Mouse (Mus musculus) gastrocnemius, postnatal 25 days (tissue): Measurements from ENCODE around the gene Rpf2. TPM values are rescaled to one million over a fixed set of nuclear protein-coding genes. Genes with fewer than 3 reads are reported as not detected.

Source experiments
- DNase-seq: peaks from one replicate; pipeline ENCODE4 v3.0.0; 2022
- long read RNA-seq, 2 experiments: library from polyadenylated mRNA; stranded (forward); transcript quantifications; one replicate each; pipeline ENCODE4 v2.0.0; 2021
- total RNA-seq, 2 experiments: library from RNA; stranded (reverse); gene quantifications; 1 replicate in 1 of 2; 2 replicates in 1 of 2; pipeline ENCODE4 v1.2.3; 2021

Rpf2 gene
- 10 to 100 TPM; 11.8 to 14.0 TPM for total RNA-seq
- long read RNA-seq, experiment 1, transcript Rpf2-206 (10 exons, 1,296 nt): major isoform, 23 of 37 reads
- long read RNA-seq, experiment 1, partial matches to known transcripts: 0 of 37 reads
- long read RNA-seq, experiment 1, other reads (novel, unspliced or antisense): 14 of 37 reads
- long read RNA-seq, experiment 2, transcript Rpf2-206 (10 exons, 1,296 nt): major isoform, 16 of 24 reads
- long read RNA-seq, experiment 2, partial matches to known transcripts: 2 of 24 reads
- long read RNA-seq, experiment 2, other reads (novel, unspliced or antisense): 6 of 24 reads

DNA sequence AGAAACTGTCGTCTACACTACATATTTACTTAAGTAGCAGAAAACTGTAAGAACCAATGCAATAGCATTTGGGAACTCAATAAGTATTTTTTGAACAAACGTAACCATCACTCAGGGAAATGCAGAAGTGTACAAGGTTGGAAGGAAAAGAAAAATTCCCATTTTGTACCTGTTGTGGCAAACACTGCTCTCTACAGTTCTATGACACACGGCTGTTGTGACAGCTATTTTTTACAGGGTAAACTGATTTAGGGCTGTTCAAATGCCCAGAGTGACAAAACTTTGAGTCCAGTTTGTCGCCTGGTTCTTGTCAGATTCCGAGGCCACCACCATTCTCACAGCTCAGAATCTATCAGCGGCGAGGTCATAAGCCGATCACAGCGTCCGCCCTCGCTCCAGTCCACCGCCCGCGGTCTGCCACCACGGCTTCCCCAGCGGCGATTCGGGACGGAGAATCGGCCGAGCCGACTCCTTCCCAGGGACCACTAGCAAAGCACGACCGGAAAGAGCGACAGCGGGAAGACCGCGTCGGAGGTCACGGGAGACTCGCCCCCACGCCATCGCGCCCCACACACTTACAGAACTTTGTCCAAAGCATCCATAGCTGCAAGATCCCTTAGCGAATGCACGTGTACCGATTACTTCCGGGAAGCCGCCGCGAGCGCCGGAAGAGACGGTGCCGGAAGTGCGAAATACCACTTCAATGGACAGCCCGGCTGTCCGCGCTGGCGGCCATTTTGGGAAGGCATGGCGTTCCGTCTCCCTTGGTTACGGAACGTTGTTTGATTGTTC is at the start of gene Rpf2:
TSS of gene Rpf2 (minus strand) at position 663 of the 792 bp plus-strand sequence.
- DNase-seq: peak; percentile 74

DNA sequence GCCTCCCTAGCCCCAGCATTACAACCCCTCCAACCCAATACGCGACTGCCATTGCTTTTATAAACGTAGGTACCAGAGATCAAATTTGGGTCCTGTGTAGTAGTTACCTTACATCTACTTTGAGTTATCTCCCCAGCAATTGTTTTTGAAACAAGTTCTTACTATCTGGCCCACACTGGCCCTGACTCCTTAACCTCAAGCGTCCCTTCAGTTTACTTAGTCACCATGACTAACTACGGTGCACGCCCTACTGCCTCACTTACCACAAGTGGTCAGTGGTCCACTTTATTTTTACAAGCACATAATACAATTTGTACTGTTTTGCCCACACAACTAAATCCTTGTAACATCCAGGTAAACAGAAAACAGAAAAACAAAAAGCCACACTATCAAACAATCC is 45.8 kb upstream of the Rpf2 start:
- DNase-seq: no peak

DNA sequence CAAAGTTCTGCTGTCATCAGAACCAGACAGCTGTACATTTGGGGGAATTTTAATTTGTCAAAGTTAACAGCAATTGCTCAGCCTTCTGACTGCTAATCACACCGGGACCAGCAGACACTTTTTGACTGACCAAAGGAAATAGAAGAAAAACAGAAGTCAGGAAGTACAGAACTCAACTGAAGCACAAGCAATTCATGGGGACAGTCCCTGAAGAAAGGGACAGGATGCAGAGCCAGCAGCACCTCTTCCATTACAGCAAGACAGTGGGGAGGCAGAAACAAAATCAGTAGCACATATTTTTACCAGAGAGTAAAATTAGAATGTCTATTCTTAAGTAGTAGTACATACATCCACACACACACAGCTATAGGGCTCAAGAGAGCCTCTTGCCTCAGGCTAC is 39.9 kb upstream of the Rpf2 start:
- DNase-seq: no peak

DNA sequence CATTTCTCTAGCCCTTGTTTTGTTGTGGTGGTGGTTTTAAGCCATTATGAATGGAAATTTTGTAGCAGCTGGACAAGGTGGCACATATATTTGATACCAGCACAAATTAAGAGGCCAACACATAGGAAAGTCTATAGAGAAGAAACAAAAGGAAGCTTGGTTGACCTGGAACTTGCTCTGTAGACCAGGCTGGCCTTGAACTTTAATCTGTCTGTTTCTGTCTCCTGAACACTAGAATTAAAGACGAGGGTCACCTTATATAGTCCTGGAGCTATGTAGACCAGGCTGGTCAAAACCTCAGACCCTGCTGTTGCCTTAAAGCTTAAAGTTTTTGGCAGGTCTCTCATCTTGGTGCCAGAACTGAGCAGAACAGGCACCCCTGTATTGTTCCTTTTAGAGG is 38.7 kb upstream of the Rpf2 start:
- DNase-seq: no peak

DNA sequence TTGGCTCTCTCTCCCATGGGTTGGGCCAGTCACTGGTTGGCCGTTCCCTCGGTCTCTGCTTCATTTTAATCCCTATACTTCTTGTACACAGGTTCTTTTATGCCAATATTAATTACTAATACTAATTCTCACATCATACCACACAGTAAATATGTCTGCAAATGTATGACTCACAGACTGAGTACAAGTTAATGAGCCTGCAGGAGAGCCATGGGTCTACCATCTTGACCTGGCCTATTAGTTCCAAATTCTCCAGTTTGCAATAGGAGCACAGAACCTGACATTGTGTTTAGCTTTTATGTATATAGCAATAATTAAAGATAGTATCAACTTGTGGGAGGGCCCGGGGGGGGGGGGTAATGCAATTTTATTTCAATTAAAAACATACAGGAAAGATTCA is 38.2 kb upstream of the Rpf2 start:
- DNase-seq: no peak

DNA sequence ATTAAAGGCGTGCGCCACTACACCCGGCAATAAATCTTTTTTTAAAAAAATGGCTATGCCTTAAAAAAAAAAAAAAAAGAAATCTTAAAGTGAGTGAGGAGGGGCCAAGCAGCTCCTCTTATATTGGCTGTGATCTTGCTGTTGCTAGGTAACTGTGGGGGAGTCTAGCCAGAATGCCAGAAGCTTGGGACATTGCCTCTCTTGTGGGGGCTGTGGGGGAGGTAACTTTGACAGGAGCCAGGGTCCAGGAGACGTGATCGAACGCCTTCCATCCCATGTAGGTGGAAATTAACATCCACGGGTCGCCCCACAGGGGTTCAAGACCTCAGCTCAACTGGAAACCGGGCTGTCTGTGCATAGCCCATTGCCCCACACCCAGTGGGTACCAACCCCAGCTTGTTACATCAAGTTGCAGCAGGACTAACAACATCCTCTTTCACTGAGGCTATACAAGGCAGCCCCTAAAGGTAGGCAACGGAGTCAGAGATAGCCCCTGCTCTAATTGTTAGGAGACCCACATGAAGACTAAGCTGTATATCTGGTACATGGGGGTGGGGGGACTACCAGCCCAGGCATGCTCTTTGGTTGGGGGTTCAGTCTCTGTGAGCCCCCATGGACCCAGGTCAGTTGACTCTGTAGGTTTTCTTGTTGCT is 37.5 kb upstream of the Rpf2 start:
- no peak for DNase-seq

DNA sequence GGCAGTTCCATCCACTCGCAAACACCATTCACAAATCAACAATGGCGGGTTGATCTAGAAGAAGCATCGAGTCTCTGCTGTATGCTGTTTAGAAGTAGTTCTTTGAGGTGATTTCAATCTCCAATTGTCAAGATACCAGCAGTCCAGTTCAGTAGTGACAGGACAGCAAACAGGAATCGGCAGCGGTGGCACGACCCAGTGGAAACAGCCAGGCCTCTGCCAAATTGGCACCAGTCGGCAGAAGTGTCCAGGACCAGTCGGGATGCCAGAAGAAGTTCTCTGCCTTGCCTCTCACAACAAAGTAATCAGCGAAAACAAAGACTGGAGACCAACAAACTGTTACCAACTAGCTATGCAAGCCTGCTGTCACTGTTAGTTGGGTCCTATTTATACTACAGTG is 36.8 kb upstream of the Rpf2 start:
- DNase-seq: no peak

DNA sequence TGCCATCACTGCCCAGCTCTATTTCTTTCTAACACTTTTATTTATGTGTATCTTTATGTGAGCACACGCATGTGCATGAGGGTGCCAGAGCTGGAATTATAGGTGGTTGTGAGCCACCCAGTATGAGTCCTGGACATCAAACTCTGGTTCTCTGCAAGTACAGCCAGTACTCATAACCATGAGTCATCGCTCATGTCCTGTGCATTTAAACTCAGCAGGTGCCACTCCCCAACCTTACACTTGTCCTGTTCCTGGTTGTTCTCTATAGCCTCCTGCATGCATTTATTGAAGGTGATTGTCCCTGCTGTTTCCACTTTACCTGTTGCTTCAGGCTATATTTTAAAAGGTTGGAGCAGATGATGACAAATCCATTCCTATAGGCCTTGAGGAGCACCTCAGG is 34.7 kb upstream of the Rpf2 start:
- DNase-seq: no peak

DNA sequence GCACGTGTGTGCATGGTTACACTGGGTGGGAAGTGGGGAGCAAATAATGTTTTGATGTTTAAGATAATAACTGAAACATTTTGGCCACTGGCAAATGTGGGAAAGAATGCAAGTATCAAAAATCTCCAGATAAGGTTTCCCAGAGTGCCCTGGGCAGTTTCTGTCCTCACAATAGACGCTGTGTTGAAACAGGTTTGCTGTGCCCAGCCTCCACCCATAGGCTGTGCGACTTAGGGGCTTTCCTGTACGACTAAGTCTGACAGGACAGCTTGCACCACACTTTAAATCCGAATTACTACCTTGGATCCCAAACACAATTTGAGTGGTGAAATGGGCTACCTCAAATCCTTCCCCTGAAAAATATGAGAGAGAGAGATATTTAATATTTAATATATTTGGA is 31.5 kb upstream of the Rpf2 start:
- DNase-seq: no peak

DNA sequence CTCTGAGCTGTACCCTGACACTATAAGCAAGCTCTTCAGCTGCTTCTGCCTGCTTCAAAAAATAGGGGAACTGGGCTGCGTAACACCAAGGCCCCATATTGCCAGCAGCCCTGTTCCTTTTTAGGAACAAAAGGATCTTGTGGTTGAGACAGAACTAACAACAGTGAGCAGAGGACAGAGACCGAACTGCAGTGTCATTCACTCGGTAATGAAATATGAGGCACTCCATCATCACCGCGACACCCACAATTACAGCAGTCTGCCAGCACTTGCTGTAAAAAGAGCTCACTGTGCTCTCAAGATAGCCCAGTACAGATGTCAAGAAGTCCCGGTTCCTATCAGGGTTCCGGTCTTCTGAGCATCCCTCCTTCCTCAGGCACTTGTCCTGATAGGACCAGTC is 29.2 kb upstream of the Rpf2 start:
- DNase-seq: no peak

DNA sequence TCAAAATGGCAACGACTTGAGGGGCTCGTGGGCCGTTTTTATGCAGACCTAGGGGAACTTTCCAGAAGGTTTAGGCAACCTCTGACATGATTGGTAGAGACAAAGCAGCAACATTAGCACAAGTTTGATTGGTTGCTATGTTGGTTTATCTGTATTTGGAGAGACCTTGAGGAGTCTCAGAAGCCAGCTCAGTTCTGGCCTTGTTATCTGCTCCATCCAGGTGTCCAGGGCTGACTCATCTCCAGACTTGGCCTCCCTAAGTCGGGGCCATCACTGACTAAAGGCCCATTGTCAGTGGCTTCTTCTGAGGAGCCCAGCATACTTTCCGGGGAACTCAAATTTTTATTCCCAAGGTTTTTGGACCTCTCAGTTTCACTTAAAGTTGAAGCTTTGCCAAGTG is 27.1 kb upstream of the Rpf2 start:
- no peak for DNase-seq

DNA sequence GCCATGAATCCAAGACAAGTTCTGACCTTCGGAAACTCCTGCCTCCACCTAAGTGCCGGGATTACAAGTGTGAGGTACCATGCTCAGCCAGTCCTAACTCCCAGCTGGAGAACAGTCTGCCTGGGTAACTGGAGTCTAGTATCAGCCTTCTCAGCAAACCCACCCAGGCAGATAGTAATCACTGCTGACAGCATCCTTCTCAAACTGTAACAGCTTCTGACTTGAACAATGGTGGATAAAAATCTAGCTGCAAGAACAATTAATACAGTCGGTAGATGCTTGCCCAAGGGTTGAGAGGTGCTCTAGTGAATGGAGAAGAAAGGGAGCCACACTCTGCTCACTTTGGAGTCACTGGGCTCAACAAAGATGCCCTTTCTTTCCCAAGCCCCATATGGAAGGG is 24.4 kb upstream of the Rpf2 start:
- no peak for DNase-seq

DNA sequence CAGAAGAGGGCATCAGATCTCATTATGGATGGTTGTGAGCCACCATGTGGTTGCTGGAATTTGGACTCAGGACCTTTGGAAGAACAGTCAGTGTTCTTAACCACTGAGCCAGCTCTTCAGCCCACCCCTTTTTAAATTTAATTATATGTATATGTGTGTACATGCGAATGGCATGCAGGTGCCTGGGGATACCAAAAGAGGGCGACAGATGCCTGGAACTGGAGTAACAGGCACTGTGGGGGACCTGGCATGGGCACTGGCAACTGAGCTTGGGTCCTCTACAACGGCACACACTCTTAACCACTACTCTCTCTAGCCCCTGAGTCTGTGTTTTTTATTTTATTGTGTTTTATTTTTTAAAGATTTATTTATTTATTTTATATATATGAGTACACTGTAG is 18.1 kb upstream of the Rpf2 start:
- no peak for DNase-seq

DNA sequence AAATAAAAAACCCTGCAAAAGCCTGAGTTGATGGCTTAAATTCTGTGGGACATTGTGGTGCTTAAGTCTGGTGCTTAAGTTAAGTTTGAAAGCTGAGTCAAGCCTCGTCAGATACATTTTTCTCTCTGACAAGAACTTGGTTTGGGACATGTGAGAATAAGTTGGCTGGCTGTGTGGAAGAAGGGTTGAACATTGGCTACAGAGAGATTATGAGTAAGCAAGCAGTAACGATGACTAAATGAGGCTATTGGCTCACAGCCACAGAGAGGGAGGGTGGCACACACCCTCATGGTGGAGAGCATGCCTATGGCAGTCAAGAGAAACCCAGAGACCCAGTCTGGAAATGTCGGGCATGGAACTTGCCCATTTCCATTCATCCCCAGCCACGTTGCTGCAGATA is 16.9 kb upstream of the Rpf2 start:
- no peak for DNase-seq

DNA sequence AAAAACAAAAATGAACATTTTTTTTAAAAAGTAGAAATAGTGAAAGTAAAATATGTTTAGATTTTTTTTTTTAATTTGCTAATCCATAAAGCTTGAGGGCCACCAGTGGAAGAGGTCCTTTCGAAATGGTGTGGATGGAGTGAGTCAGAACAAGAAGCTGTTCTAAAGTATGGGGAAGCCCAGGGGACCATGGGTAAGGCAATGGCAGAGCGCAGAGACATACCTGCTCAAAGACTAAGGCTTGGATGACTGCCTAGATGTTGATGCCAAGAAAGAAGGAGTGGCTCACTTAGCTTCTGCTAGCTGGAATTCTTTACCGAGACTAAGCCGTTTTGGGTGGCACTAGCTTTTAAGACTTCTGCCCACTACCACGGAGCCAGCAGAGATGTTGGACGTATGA is 15.4 kb upstream of the Rpf2 start:
- no peak for DNase-seq

DNA sequence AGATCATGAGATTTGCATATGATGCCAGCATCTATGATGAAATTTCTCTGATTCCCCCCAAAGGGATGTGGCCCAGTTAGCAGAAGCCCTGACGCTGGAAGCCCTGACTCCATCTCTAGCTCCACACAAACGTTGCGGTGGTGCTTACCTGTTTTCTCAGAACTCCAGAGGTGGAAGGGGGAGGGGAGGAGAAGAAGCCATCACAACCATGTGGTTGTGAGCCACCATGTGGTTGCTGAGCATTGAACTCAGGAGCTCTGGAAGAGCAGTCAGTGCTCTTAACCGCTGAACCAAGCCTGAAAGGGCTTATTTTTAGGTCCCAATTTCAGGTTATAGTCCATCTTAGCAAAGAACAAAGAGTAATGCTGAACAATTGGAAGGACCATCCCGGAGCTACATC is 13.5 kb upstream of the Rpf2 start:
- DNase-seq: no peak

DNA sequence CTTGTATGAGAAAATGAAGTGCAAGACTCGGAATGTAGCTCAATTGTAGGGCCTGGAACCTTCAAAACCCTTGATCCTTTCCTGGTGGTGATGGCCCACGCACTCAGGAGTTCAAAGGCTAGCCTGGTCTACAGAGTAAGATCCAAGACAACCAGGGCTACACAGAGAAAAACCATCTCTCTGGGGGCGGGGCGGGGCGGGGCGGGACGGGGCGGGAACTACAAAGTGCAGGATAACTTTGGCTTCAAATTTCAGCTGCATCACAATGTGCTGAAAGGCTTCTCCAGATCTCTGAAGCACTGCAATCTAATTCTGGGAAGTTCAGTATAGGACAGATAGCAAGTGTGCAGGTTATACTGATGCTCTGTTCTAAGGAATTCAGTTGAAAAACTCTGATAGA is 12.7 kb upstream of the Rpf2 start:
- DNase-seq: no peak

DNA sequence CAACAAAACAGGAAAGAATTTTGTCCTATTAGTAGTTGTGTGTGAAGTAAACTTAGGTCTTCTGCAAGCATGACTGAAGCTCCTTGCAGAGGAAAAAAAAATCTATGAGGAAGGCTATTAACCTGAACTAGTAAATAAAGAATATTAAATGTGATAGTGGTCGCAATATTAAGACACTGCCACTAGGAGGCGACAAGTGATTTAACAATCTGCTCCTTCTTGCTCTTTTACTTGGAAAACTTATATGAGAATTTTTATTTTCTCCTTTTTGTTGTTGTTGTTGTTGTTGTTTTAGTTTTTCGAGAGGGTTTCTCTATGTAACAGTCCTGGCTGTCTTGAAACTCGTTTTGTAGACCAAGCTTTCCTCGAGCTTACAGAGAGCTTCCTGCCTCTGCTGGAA is 12.1 kb upstream of the Rpf2 start:
- no peak for DNase-seq

DNA sequence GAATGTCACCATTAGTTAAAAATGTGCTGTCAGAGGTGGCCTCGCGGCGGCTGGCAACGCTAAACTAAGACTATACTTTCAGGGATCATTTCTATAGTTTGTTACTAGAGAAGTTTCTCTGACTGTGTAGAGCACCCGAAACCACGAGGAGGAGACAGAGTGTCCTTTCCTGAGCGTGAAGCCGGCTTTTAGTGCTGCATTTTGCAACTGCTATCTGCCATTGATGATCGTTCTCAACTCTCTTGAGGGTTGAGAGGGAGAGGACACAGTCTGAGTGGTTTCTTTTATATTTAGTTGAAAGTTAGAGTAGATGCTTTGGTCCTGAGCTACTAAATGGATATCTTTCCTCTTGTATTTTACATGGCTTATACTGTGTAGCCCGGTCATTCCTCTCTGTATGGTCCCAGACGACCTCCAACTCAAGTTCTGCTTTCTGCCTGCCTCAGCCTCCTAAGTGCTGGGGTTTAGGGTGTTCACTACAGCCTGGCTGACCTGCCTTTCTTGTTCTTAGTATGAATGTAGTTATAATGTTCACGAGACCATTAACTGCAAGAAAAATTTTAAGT is 11.6 kb upstream of the Rpf2 start:
- peak; percentile 41 for DNase-seq

DNA sequence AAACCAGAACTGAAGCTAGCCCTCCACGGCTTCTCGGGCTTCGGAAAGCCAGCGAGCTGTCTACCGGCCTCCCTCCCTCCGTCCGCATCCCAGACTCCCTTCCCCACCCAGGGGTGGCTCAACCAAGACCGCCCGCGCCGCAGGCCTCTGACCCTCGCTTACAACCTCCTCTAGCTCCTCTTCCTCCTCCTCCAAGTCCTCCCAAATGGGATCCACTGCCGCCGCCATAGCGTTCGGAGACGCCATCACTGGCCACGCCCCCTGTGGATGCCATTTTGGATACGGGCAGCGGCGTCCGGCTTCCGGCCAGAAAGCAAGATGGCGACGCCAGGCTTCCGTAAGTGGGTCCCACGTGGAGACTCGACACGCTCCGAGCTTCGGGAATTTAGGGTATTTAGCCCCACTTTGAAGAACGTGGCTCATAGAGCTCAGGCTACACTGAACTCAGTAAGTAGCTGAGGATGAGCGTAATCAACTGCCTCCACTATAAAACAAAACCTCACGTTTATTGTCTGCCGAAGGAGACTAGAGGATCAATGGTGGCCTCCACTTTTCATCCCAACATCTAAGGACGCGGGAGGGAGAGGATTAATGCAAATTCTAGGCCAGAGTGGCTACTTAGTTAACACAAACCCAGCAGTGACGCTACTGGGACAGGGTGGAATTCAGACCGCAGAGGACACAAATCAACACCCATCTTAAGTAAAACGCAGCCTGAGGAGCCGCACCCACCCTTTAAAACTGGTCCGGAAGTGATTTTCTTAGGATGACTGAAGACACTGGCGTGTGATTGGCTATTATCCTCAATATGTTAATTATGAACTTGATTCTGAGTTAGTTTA is 10.8 kb upstream of the Rpf2 start, which contains the start of gene Gtf3c6:
TSS of gene Gtf3c6 (minus strand) at position 695 of the 842 bp plus-strand sequence.
- peak; percentile 88 for DNase-seq

DNA sequence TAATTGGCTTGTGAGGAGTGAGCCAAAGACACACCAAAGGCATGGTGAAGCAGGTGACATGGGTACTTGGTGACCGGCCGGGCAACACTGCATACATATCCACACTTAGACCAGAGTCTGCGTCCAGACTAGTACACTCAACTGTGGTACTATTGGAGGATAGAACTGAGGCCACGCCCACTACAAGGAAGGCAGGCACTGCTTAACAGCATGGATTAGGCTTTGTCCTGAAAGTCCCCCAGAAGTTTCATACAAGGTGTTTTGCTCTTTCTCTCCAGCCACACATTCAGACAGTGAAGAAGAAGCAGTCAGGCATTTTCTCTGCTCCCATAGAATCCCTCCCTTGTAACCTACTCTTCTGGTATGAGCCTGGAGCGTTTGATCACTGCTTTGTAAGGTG is 9.9 kb upstream of the Rpf2 start:
- DNase-seq: peak; percentile 10

DNA sequence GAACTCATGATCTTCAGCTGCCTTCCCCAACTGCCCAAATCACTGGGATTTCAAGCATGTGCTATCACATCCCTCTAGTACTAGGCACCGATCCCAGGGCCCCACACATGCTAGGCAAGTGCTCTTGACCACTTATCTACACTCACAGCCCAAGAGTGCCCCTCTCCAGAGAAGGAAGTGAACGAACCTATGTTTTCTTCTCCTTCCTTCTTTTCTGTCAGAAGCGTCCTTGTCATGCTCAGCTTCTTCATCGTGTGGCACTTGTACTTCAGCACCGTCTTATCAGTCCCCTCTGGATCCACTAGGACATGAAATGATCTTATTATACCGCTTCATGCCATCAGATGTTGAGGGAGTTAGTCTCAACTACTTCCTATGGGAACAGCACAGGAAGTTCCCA is 4.1 kb upstream of the Rpf2 start:
- no peak for DNase-seq
